Mouse (Mus musculus) colon, adult 2 months (tissue): ENCODE data around the gene Tarsl2. TPM values are rescaled to one million over a fixed set of nuclear protein-coding genes. Genes with fewer than 3 reads are reported as not detected.

Source experiments
- polyA plus RNA-seq: library from polyadenylated mRNA; depleted of rRNA; stranded (reverse); fragments of >200 nt; gene quantifications from 2 replicates; pipeline ENCODE4 v1.2.3, GENCODE M21; 2012; rRNA removed

The Tarsl2 gene
- polyA plus RNA-seq, result 2.7 and 3.9 TPM in 2 replicates

DNA sequence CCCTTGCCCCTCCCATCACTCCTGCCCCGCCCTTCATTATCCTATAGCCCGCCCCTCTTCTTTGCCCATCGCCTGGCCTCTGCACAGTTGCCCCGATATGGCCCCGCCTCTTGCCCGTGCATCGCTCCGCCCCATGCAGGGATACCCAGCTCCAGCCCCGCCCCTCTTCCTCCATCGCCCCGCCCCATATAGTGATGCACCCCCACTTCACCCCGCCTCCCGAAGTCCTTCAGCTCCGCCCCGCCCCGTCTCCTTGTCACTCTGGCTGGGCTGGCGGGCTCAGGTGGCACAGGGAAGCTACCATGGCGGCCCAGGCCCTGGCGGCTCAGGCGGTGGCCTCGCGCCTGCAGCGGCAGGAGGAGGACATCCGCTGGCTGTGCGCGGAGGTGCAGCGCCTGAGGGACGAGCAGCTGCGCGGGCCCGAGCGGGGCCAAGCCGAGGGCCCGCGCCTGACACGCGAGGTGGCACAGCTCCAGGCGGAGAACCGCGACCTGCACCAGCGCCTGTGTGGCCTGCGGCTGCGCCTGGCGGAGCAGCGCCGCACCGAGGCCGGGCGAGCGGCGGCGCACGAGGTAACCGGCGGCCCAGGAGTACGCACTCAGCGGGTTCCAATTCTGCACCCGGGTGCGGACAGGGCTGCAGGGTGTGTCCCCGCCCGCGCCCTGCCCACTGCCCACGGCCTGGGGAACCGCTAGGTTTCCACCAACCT lies at the start of gene Tarsl2:
Tarsl2 (plus strand) TSS at position 256 of the 709 bp plus-strand sequence.

DNA sequence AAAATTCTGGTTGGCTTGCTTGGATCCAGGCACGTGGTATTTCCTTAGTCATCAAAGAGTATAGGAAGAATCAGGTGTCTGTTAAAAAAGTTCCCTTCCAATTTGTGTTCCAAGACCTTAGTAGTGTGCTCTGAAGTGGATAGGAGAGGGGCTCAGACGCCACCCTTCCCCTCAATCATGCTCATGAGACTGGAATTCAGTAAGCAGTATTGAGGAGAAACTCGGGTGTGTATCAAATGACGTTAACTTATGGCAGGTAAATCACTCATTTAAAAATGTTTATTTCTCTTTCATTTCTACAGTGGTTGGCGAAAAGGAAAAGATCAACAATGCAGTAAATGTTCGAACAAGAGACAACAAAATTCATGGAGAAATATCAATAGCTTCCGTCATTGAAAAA lies 46.2 kb downstream of the Tarsl2 start, which contains the start of gene Tm2d3:
Tm2d3 (plus strand) TSS at position 301 of the 400 bp plus-strand sequence.

Other genes with a start within 250 kb of the Tarsl2 start
- gene Tjp1, start 117.1 kb upstream of the Tarsl2 start, polyA plus RNA-seq, result 16.6 and 17.4 TPM in 2 replicates
- 93.3 and 145 TPM in 2 replicates for gene Tm2d3, start 46.3 kb downstream of the Tarsl2 start, polyA plus RNA-seq
- gene Pcsk6, start 216.8 kb downstream of the Tarsl2 start, polyA plus RNA-seq, result 14.0 and 16.1 TPM in 2 replicates